Mouse (Mus musculus) myocyte (in vitro differentiated cells): Measurements from ENCODE around the gene BC016579.

Source experiments
- POLR2A ChIP-seq: IDR thresholded peaks from one replicate; pipeline ENCODE4 v1.6.1; 2011; ENCODE audit warnings: low read depth, mild to moderate bottlenecking, control low read depth, moderate library complexity; ENCODE audit not compliant: insufficient read length
- SRF ChIP-seq: IDR thresholded peaks from one replicate; pipeline ENCODE4 v1.6.1; 2011; ENCODE audit warnings: low read depth; ENCODE audit not compliant: control insufficient read depth, insufficient read length
- USF1 ChIP-seq: IDR thresholded peaks from one replicate; pipeline ENCODE4 v1.6.1; 2011; ENCODE audit warnings: low read depth, mild to moderate bottlenecking, control low read depth, moderate library complexity

DNA sequence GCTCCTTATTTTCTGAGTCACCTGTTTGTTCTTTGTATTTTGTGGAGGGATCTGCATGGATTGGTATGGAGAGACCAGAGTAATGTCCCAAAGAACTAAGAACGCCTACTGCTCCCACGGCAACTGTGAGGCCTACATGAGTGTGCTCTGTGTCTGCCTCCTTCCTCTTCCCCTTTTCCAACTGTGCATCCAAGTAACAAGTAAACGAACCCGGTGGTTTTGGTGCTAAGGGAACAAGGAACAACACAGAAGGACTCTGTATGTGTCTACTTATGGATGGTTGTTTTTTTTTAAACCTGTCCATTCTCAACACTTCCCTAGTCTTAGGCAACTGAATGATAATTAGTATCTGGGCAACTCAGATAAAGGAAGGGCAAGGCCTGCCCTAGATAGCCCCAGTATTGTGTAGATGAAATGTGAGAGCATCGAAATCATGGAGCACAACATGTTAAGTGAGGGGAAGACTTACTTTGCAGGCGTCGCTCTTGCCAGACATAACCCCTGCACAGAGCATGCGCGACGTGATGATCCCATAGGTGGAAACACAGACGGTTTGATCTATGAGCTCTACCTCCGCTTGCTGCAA is 3.8 kb upstream of the BC016579 start:
- TF ChIP-seq SRF = no peak
- no peak for TF ChIP-seq POLR2A
- TF ChIP-seq USF1 = no peak
